Mouse (Mus musculus) neural tube, embryonic 13.5 days (tissue): Measurements from ENCODE around the gene Csf3. TPM values are rescaled to one million over a fixed set of nuclear protein-coding genes. Genes with fewer than 3 reads are reported as not detected.
A peak's percentile ranks its signal among the peaks of the same experiment; 100 is the strongest.
"Not testable (repeated sequence)": the region's sequence is repeated elsewhere in the genome, so short reads cannot be mapped to it uniquely, and the experiment has no call there.

Experiments used
- ATAC-seq: fragments of 200-750 bp; cut with Nextera tagmentation; 2 replicates; pipeline ENCODE4 v1.8.0; 2017; ENCODE audit warnings: low read depth, mild to moderate bottlenecking, moderate TSS enrichment, moderate library complexity
- H3K27ac ChIP-seq: fragments of 300-500 bp; sonication (generic); replicated peaks from 2 replicates; pipeline ENCODE4 v1.5.1; 2015; ENCODE audit warnings: moderate library complexity, mild to moderate bottlenecking, inconsistent platforms
- H3K27me3 ChIP-seq: fragments of 300-500 bp; sonication (generic); 2 replicates; pipeline ENCODE4 v1.6.1; 2015; ENCODE audit warnings: mild to moderate bottlenecking, inconsistent platforms
- H3K36me3 ChIP-seq: fragments of 300-500 bp; sonication (generic); 2 replicates; pipeline ENCODE4 v1.6.1; 2015; ENCODE audit warnings: mild to moderate bottlenecking, inconsistent platforms
- H3K4me1 ChIP-seq: fragments of 300-500 bp; sonication (generic); replicated peaks from 2 replicates; pipeline ENCODE4 v1.6.1; 2015; ENCODE audit warnings: inconsistent platforms
- H3K4me2 ChIP-seq: fragments of 300-500 bp; sonication (generic); 2 replicates; pipeline ENCODE4 v1.6.1; 2015; ENCODE audit warnings: inconsistent platforms, mild to moderate bottlenecking, moderate library complexity
- H3K4me3 ChIP-seq: fragments of 300-500 bp; sonication (generic); 2 replicates; pipeline ENCODE4 v1.5.1; 2015; ENCODE audit warnings: mild to moderate bottlenecking, inconsistent platforms
- H3K9ac ChIP-seq: fragments of 300-500 bp; sonication (generic); 2 replicates; pipeline ENCODE4 v1.6.1; 2015; ENCODE audit warnings: moderate library complexity, mild to moderate bottlenecking, inconsistent platforms
- H3K9me3 ChIP-seq: fragments of 300-500 bp; sonication (generic); 2 replicates; pipeline ENCODE4 v1.6.1; 2016; ENCODE audit warnings: inconsistent platforms
- WGBS: fragments of 180-500 bp; shearing (Covaris S2); methylation state at CpG from one replicate; pipeline ENCODE4 v1.1.7; 2015; 5-methylcytosine and 5-hydroxymethylcytosine counted together
- polyA plus RNA-seq: library from polyadenylated mRNA; unstranded; fragments of >200 nt; fragmentation: Nextera tagmentation; extraction: Ambion mirVana; gene quantifications from 2 replicates; pipeline ENCODE4 v1.2.1, GENCODE M21; 2015

Gene Csf3
- polyA plus RNA-seq, result not detected in 2 replicates

GRCm38 (mm10) chr11:98701213-98701670, at the start of gene Csf3:
Csf3 (plus strand) TSS chr11:98701263.
- H3K27me3 ChIP-seq, result peaks cover 12% of the 10 kb centered on the region; the same call in 1 of the 2 replicates
- peak within 1 kb of the TSS; percentile 26; the same call in 1 of the 2 replicates for H3K9ac ChIP-seq
- no peak for ATAC-seq
- no peak within 1 kb of the TSS for H3K27ac ChIP-seq
- H3K4me3 ChIP-seq, result no peak within 1 kb of the TSS
- no peak within 1 kb of the TSS for H3K4me2 ChIP-seq
- 27% methylated on average over 10 of the region's 10 CpGs for WGBS
- H3K9me3 ChIP-seq, result no peaks in the 10 kb centered on the region
- peaks cover 38% of the 10 kb centered on the region for H3K36me3 ChIP-seq
- no peaks in the 10 kb centered on the region for H3K4me1 ChIP-seq

- not testable (repeated sequence) for H3K9ac ChIP-seq, H3K9me3 ChIP-seq, H3K27ac ChIP-seq, H3K36me3 ChIP-seq, H3K4me1 ChIP-seq, H3K4me3 ChIP-seq, ATAC-seq, H3K27me3 ChIP-seq, H3K4me2 ChIP-seq
- WGBS, result 10% methylated on average over 7 of the region's 7 CpGs
Observed at GRCm38 (mm10) chr11:98655076-98655475, 46.0 kb upstream of the Csf3 start.

GRCm38 (mm10) chr11:98660517-98660916, 40.5 kb upstream of the Csf3 start:
- H3K9me3 ChIP-seq, result no peaks in the 10 kb centered on the region
- 0 out of 2 replicates have a peak overlapping the region, but pooled peaks have one; percentile 25 for H3K4me2 ChIP-seq
- H3K9ac ChIP-seq, result 0 out of 2 replicates have a peak overlapping the region, but pooled peaks have one; percentile 38
- H3K4me3 ChIP-seq, result no peak overlapping the region
- WGBS, result 7% methylated on average over 6 of the region's 6 CpGs
- H3K36me3 ChIP-seq, result no peaks in the 10 kb centered on the region
- H3K4me1 ChIP-seq, result 0 out of 2 replicates have a peak, but pooled peaks cover 3% of the 10 kb centered on the region
- H3K27ac ChIP-seq, result no peak overlapping the region
- peak; percentile 61; the same call in 1 of the 2 replicates for ATAC-seq
- H3K27me3 ChIP-seq, result no peaks in the 10 kb centered on the region

DNA sequence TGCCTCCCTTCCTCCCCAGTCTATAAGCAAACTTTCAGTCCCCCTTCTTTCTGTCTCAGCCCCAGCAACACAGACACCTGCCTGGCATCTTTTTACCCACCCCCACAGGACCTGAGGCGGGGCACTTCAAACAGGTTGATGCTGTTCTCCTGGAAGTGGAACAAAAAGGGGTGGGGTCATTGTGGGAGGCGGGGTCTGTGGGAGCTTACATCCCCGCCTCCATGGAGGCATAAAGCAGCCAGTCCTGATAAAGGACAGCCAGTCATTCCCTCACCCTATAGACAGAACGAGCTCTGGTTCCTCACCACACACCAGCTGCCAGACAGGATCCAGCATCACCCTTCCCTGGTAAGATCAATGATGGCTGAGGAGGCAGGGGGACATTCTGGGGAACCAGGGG, 37.0 kb upstream of the Csf3 start, which contains the start of gene Gsdma:
Gsdma (plus strand) TSS at position 261 of the 400 bp plus-strand sequence.
- H3K4me1 ChIP-seq, result 0 out of 2 replicates have a peak, but pooled peaks cover 3% of the 10 kb centered on the region
- 26% methylated on average over 4 of the region's 4 CpGs for WGBS

GRCm38 (mm10) chr11:98668984-98669383, 32.1 kb upstream of the Csf3 start:
- no peak for ATAC-seq
- no peaks in the 10 kb centered on the region for H3K36me3 ChIP-seq
- no peak overlapping the region for H3K4me3 ChIP-seq
- no peak overlapping the region for H3K4me2 ChIP-seq
- no peak overlapping the region for H3K9ac ChIP-seq
- H3K4me1 ChIP-seq, result no peaks in the 10 kb centered on the region
- WGBS, result 68% methylated on average over 2 of the region's 2 CpGs
- no peak overlapping the region for H3K27ac ChIP-seq
- peaks cover 35% of the 10 kb centered on the region for H3K27me3 ChIP-seq
- no peaks in the 10 kb centered on the region for H3K9me3 ChIP-seq

More for the DNA sequence above, 37.0 kb upstream of the Csf3 start, which contains the start of gene Gsdma:
- Histone ChIP-seq H3K27me3 (peaks cover 25% of the 10 kb centered on the region), H3K36me3 (no peaks in the 10 kb centered on the region), H3K4me3 (no peak within 1 kb of the TSS), H3K27ac (no peak within 1 kb of the TSS), H3K9ac (no peak within 1 kb of the TSS), H3K4me2 (no peak within 1 kb of the TSS), H3K9me3 (no peaks in the 10 kb centered on the region)
- ATAC-seq, result no peak

DNA sequence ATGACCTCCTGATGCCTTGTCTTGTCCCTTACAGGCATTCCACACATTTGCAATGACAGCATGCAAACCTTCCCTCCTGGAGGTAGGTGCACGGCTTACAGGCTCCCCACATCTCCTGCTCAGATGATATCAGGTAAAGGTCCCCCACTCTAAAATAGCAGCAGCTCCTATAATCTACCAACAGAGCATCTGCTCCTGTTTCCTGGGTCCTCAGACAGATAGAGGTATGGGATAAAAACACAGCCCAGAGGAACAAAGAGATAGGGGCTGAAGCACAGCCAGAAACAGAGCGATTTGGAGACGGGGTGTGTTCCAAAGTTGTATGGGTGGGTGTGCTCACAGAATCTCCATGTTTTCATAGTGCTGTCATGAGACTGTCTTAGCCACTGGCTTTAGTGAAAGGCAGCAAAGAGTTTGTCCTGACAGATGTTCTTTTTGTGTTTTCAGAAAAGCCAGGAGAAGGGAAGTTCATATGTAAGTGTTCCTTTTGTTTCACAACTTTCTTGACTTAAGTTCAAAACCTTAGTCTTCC, 29.7 kb upstream of the Csf3 start:
- ATAC-seq, result no peak
- H3K9me3 ChIP-seq, result no peaks in the 10 kb centered on the region
- 82% methylated on average over 3 of the region's 3 CpGs for WGBS

GRCm38 (mm10) chr11:98671857-98672256, 29.2 kb upstream of the Csf3 start:
- Histone ChIP-seq H3K9me3 (no peaks in the 10 kb centered on the region), H3K27ac (no peak overlapping the region), H3K4me3 (no peak overlapping the region), H3K27me3 (peaks cover 30% of the 10 kb centered on the region), H3K36me3 (no peaks in the 10 kb centered on the region), H3K9ac (no peak overlapping the region), H3K4me2 (no peak overlapping the region), H3K4me1 (no peaks in the 10 kb centered on the region)
- 70% methylated on average over 5 of the region's 5 CpGs for WGBS
- no peak for ATAC-seq

More for the DNA sequence above, 29.7 kb upstream of the Csf3 start:
- H3K9ac ChIP-seq, result no peak overlapping the region
- no peak overlapping the region for H3K4me3 ChIP-seq
- H3K4me1 ChIP-seq, result no peaks in the 10 kb centered on the region
- no peak overlapping the region for H3K4me2 ChIP-seq
- H3K27me3 ChIP-seq, result peaks cover 34% of the 10 kb centered on the region
- H3K36me3 ChIP-seq, result no peaks in the 10 kb centered on the region
- no peak overlapping the region for H3K27ac ChIP-seq

GRCm38 (mm10) chr11:98672482-98672881, 28.6 kb upstream of the Csf3 start:
- H3K9ac ChIP-seq, result no peak overlapping the region
- H3K4me3 ChIP-seq, result no peak overlapping the region
- H3K4me2 ChIP-seq, result no peak overlapping the region
- no peaks in the 10 kb centered on the region for H3K36me3 ChIP-seq
- no peak overlapping the region for H3K27ac ChIP-seq
- H3K4me1 ChIP-seq, result no peaks in the 10 kb centered on the region
- WGBS, result 85% methylated on average over 5 of the region's 5 CpGs
- peaks cover 24% of the 10 kb centered on the region; the same call in 1 of the 2 replicates for H3K27me3 ChIP-seq
- ATAC-seq, result no peak
- no peaks in the 10 kb centered on the region for H3K9me3 ChIP-seq

- 0 out of 2 replicates have a peak, but pooled peaks have one; percentile 15 for ATAC-seq
- H3K36me3 ChIP-seq, H3K4me1 ChIP-seq, H3K4me3 ChIP-seq, H3K9ac ChIP-seq, H3K27ac ChIP-seq, H3K9me3 ChIP-seq: not testable (repeated sequence)
- H3K4me2 ChIP-seq, result peak overlapping the region; percentile 38
- H3K27me3 ChIP-seq, result peaks cover 17% of the 10 kb centered on the region; the same call in 1 of the 2 replicates
- 10% methylated on average over 7 of the region's 7 CpGs for WGBS
Observed at GRCm38 (mm10) chr11:98673136-98673535, 27.9 kb upstream of the Csf3 start.

DNA sequence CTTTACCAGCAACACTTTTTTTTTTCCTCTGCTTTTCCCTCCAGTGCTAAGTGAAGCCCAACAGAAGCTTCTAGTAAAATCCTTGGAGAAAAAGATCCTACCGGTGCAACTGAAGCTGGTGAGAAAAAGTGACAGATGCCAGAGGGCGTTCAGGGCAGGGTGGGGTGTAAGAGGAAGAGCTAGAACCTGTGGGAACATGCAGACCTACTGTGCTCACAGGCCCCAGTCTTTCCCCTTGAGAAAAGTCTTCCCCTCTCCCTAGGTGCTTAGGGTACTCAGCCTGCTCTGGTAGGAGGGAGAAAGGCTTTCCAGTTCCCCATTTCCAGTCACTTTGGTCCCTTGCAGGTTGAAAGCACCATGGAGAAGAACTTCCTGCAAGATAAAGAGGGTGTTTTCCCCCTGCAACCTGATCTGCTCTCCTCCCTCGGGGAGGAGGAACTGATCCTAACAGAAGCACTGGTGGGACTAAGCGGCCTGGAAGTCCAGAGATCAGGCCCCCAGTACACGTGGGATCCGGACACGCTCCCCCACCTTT, 25.2 kb upstream of the Csf3 start:
- no peak overlapping the region for H3K27ac ChIP-seq
- H3K9me3 ChIP-seq, result no peaks in the 10 kb centered on the region
- H3K27me3 ChIP-seq, result 0 out of 2 replicates have a peak, but pooled peaks cover 3% of the 10 kb centered on the region
- WGBS, result 49% methylated on average over 7 of the region's 7 CpGs
- no peak overlapping the region for H3K4me2 ChIP-seq
- H3K9ac ChIP-seq, result no peak overlapping the region
- no peaks in the 10 kb centered on the region for H3K4me1 ChIP-seq
- H3K36me3 ChIP-seq, result no peaks in the 10 kb centered on the region
- H3K4me3 ChIP-seq, result no peak overlapping the region
- ATAC-seq, result no peak

- 93% methylated on average over 1 of the region's 1 CpGs for WGBS
- ATAC-seq, result no peak
- Histone ChIP-seq H3K36me3 (0 out of 2 replicates have a peak, but pooled peaks cover 2% of the 10 kb centered on the region), H3K4me2 (no peak overlapping the region), H3K4me1 (peaks cover 20% of the 10 kb centered on the region), H3K27me3 (no peaks in the 10 kb centered on the region), H3K4me3 (no peak overlapping the region), H3K27ac (no peak overlapping the region), H3K9ac (no peak overlapping the region), H3K9me3 (no peaks in the 10 kb centered on the region)
Observed at GRCm38 (mm10) chr11:98680023-98680422, 21.0 kb upstream of the Csf3 start.

DNA sequence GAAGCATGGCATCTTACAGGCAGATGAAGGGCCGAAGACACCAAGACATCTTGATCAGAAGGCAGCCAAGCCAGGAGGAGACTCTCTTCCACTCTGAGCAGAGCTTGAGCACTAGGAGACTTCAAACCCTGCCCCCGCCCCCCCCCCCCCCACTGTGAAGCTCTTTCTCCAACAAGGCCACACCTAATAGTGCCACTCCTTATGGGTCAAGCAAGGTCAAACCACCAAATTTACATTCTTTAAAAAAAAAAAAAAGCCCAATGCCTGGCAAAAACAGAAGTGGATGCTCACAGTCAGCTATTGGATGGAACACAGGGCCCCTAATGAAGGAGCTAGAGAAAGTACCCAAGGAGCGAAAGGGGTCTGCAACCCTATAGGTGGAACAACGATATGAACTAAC, 20.5 kb upstream of the Csf3 start:
- not testable (repeated sequence) for H3K9me3 ChIP-seq, H3K36me3 ChIP-seq, H3K27ac ChIP-seq, H3K27me3 ChIP-seq, H3K9ac ChIP-seq, H3K4me3 ChIP-seq, H3K4me2 ChIP-seq, ATAC-seq
- WGBS, result 86% methylated on average over 4 of the region's 4 CpGs
- H3K4me1 ChIP-seq, result peaks cover 20% of the 10 kb centered on the region
